Mouse (Mus musculus) liver, adult (tissue): ENCODE measurements around the gene Galnt18.

Experiments
- GATA4 ChIP-seq: IDR thresholded peaks from 2 replicates; pipeline ENCODE4 v1.6.1; 2014; ENCODE audit warnings: mild to moderate bottlenecking, low read length; ENCODE audit not compliant: insufficient replicate concordance

Galnt18 gene

DNA sequence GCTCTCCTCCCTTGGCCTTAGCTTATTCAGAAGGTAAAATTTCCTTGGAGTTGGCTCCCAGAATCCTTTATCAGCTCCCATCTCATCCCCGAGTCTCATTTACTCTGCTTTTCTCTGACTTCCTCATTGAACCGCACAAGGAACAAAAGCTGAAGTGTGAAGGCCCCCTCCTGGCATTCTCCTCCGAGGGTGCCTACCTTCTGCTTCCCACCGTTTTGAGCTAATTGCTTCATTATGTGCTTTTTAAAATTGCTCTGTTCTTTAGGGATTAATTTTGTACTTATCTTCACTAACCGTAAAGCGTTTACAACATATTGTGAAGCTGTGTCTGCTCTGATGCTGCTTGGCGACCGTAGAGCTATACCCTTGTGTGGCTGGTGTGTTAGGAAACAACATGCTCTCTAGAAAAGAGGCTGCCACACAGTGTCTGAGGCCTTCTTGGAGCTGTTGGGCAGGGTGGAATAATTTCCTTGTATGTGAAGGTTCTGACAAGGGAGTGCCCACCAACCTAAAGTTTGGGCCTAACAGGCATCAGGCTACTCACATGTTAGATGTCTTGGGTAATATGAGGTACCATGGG, 244.9 kb downstream of the Galnt18 start:
- TF ChIP-seq GATA4 = no peak

DNA sequence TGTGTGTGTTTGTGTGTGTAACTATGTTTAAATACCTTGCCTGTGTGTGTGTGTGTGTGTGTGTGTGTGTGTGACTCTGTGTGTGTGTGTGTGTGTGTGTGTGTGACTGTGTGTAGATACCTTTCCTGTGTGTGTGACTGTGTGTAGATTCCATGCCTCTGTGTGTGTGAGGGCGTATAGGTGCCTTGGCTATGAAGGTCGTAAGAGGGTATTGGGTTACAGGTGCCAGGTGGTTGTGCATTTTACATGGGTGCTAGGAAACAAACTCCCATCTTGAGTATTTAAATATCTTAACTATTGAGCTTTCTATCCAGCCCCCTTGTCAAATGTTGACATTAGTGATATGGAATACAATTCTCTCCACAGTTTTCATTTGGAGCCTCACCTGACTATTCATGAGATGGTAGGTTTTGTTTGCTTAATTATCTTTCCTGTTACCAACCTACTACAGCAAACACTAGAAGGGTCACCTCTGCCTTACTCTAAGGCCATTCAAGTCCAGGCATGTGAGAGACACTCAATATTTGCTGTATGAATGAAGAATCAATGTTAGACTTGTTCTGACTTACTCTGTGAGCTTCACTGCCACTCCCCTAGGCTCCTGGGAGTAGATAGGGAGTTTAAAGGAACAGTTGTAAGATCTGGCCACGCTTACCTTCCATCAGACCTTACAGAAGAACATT, 250.7 kb downstream of the Galnt18 start:
- TF ChIP-seq GATA4 = no peak

DNA sequence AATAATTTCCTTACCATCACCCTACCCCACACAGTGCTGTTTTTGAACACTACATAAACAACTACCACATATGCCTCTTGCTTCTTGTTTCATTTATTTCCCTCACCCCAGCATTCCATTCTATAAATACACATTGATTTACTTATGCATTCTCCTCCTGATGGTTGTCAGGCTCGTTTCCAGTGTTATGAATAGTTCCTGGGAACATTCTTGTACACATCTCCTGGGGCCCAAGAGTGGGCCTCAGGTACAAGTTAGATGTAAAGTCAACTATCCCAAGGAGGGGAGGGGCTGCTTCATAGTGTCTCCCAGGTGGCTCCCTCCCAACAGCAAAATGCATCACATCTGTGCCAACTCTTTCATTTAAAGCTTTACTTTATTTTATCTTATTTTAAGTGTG, 251.3 kb downstream of the Galnt18 start:
- no peak for TF ChIP-seq GATA4

DNA sequence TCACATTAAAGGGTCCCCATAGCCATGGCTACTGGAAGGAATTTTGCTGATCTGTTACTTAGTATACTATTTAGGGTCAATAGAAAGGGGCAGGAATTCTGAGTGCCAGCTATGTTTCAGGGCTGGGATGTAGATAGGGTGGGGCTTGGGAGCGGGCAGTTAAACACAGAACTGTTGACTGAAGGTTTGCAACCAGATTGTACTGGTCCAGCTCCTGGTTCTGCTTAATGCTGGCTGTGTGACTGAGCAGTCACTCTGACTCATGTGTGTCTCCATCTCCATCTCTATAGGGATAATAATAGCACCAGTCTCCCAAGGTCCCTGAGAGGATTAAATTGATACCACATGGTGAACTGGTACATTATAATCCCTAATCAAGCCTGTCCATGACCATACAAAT, 258.9 kb downstream of the Galnt18 start:
- TF ChIP-seq GATA4 = no peak

DNA sequence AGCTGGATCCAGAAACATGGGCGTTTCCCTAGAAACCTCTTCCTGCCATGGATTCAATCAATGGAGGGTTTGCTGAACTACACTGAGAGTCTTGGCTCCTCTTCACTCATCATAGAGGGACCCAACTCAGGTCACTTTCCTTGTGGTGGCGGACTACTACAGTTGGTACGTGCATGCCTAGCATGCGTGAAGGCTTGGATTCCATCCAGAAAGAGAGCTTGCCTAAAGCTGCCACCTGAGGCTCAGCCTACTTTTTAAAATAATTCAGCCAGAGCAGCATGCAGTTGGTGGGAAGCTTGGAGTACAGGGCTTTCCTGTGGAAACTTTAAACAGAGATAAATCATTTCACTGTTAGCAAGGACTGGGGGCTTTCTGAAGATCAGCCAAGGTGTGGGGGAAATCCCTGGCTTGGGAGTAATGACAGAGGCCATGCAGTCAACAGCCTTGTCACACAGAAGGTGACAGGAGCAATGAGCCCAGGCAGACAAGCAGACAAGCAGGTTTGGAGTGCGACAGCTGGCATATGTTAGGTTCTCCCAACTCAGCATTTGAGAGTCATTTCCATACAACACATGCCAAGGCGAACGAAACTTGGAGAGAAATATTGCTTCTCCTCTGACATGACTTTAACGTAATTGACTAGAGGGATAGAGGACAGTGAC, 261.1 kb downstream of the Galnt18 start:
- TF ChIP-seq GATA4 = no peak

DNA sequence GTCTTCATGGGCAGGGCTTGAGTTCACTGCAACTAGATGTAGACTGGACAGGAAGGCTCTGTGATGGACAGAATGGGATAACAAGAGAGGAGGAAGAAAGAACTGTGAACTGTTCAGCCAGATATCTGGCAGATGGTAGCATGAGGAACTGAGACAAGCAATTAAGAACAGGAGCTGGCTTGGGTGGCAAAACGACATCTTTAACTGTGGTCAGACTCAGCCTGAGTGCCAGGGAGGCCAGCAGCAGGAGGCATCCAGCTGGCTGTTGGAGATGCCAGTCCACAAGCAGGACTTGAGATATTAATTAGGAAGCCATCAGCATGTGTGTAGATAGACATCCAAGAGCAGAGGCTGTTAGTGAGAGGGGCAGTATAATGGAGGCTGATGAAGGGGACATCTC, 262.9 kb downstream of the Galnt18 start:
- no peak for TF ChIP-seq GATA4

DNA sequence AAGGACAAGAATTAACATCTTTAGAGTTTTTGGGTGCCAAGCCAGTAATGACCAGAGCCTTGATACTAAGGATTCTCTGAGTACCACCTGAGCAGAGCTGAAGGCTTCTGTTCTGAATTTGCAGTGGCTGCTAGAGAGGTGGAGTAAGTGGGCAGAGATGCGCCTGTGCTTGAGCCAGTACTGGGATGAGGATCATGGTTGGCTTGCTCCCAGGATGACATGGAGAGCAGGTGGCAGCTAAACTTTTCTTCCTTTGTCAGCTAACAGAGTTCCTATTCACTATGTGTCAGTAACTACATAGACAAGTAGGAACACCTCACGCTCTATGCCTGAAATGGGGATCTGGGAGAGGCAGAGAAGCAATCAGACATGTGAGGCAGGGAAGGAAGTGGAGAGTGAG, 264.3 kb downstream of the Galnt18 start:
- TF ChIP-seq GATA4 = no peak

DNA sequence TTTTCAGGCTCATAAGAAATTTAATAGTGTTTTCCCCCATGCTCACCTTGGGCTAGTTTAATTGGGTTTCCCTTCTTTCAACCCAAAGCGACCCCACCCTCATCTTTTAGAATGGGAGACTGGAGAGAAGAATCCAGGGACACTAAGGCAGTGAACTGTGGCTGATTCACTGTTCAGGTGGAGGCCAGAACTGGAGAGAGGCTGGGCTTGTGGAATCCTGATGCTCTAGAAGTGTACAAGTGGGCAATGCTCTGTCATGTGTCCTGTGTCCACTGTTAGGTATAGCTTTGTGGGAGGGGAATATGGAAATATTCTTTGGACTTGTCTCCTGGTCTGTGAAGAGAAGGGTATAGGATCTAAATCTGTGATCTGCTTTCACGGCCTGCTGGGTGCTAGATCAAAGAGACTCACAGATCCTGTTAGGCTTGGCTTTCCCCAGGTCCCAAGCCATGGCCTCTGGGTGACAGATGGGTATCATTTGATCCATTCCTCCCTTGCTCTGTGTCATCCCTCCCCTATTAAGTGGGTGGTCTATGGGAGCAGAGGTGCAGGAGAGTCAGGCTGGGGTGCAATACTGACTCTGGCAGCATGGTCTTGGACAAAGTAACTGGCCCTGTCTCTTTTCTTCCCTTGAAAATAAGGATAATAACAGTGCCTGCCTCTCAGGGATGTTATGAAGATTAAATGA, 270.5 kb downstream of the Galnt18 start:
- no peak for TF ChIP-seq GATA4

DNA sequence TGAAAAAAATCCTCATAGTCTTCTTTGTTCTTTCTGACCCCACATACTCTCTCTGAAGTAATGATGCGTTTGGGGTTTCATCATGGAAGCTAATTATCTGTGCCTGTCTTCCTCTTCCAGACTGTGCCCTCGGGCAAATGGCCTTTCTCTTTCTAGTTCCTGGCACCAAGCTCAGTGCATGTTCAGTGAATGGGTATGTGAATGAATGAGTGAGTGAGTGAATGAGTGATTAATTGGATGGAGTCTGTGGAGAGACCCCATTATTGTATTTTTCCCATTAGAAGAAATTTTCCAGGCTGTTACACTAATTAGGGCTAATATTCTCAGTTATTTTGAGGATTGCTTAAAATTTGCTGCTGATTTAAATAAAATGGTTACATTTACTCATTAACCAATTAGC, 279.2 kb downstream of the Galnt18 start:
- TF ChIP-seq GATA4 = no peak

DNA sequence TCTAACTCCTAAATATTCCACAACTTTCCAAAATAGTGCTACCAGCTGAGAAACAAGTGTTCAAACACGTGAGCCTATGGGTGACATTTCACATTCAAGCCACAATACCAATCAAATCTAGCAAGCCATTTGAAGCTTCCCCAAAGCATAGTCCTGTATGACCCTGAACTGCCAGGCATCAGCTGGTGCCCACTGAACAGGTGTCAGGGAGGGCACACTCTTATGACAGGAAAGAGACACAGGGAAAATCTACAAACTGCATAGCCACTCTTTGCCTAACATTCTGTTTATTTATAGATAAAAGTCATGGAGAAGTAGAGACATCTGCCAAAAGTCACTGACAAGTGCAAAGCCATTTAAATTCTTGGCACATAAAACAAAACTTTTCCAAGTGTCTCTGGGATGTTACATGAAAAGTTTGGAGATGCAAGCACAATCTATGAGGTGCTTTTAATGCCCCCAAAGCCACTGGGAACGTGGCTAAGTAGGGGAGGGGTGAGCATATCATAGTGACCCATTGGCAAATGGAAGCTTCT, 280.5 kb downstream of the Galnt18 start:
- no peak for TF ChIP-seq GATA4

DNA sequence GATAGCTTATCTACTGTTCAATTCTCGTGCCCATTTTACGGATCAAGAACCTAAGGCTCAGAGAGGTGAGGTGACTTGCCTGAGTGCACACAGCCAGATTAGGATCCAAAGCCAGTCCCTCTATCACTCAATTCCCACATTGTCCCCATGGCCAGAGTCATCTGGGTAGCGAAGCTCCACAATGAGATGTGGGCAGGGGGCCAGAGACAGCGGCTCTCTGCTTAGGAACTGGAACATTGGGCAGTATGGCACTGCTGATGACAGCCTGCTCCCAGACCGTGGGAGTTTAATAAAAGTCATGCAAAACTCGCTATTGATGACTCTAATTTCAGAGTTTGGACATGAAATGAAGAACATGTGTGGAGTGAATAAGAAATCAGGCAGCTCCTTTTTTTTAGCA, 282.6 kb downstream of the Galnt18 start:
- no peak for TF ChIP-seq GATA4

DNA sequence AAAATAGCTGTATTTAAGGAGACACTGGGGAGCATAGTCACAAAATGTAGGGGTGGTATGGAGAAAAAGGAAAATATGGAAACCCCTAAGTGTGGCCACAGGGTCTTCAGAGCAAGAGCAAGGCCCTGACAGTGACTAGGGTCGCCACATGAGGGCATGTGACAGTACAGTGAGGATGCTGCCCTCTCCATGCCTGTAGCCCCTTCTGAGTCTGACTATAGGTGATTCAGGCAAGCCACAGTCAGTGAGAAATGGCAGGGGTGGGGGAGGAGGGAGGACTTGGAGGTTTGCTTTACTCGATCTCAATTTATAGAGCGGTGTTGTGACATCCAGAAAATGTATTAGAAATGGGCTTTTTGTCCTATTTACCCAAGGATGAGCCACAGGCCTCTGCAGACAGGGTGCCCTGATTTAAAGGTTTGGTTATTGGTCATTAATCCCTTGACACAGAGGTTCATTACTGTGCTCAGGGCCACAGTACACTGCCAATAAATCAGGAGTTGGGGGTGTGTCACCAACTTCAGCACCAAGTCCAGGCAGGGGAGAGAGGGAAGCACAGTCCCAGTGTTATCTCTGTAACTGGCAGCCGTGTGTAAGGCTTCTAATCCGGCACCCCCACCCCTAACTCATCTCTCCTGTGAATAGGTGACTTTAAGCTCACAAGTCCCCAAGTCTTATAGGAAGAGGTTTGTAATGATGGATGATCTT, 287.4 kb downstream of the Galnt18 start:
- no peak for TF ChIP-seq GATA4

DNA sequence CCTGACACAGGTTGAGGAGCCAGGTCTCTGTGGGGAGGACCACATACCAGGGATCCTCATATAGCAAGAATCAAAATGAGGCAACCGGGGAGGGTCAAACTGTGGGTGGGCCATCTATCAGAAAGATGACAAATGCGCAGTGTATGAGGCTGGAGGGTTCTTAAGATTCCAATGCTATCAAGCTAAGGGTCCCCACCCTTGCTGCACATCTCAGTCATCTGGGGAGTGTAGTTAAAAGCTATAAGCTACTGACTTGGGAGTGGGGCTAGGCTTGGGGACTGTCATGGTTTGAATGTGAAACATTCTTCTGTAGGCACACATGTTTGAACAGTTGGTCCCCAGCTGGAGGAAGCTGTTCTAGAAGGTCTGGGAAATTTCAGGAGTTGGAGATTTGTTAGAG, 288.2 kb downstream of the Galnt18 start:
- no peak for TF ChIP-seq GATA4

DNA sequence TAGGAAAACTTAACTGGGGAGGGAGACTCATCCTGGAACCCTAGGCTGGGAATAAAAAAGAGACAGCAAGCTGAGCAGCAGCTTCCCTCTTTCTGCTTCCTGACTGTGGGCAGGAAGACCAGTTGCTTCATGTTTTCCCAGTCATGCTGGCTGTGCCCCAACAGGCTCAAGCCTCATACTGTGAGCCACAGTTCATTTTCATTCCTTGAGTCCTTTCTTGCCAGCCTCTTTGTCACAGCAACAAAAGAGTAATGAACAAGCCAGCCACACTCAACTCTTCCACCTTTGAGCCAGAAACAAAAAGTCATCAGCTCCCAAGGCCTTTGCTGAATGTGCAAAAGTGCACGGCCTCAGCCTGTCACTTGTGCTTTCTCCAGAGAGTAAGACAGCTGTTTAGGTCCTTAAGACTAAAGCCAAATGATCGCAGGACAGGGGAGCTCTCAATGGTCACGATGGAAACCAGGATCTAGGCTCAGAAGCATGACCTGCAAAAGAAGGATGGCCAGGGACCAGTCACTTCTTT, 292.9 kb downstream of the Galnt18 start:
- TF ChIP-seq GATA4 = no peak

DNA sequence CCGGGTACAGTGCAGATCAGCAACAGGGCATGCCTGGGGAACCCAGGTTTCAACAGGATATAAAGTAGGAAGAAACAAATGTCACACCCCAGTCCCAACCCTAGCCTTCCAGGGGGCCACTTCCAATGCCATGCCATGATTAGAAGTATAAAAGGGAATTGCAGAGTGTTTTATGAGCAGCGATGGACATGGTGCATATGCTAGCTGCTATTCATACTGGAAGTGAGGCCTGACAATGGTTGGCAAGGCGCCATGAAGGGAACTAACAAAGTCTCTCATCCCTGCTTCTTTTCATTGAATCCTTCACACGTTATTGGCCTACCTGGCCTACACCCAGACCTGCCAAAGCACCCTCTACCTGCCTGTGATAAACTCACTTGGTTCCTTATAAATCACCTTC, 295.9 kb downstream of the Galnt18 start:
- no peak for TF ChIP-seq GATA4

DNA sequence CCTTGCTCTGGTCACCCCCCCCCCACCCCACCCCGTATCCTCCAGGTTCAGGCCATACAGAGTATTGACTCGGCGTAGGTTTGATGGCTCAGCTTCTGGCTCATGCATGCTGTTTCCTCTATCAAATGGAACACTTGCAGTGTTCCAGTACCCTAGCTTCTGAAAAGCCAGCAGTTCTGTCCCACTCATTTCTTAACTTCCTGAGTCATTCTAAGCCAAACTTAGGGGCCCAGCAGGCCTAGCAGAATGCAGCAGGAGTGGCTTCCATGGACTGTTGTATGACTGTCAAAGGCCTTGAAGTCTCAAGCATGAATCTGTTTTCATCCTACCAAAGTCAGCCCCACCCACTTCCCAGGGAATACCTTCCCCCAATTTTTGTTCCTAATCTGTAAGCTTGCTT, 296.5 kb downstream of the Galnt18 start:
- TF ChIP-seq GATA4 = no peak

DNA sequence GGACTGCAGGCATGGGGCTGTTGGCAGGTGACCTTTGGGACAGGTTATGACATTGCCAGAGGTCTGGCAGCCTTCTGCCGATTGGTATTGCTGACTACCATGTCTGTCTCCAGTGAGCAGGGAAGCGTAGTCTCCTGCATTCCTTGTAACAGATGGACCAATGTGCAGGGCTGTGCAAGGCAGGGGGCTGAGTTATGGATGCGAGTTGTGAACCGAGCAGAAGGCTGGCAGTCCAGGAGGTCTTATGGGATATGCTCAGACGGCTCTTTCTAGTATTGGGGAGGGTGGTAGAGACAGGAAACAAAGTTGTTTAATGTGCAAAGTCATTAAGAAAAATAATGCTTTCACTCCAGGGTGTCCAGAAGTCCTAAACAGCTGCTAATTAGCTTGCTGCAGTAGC, 312.1 kb downstream of the Galnt18 start:
- no peak for TF ChIP-seq GATA4
